Mouse (Mus musculus) limb, embryonic 11.5 days (tissue): ENCODE measurements around the gene Tsc1. TPM values are rescaled to one million over a fixed set of nuclear protein-coding genes. Genes with fewer than 3 reads are reported as not detected.
A peak's percentile ranks its signal among the peaks of the same experiment; 100 is the strongest.

Experiments
- ATAC-seq: fragments of 200-750 bp; cut with Nextera tagmentation; 2 replicates; pipeline ENCODE4 v1.8.0; 2017; ENCODE audit warnings: low read depth; ENCODE audit not compliant: insufficient number of reproducible peaks, low FRiP score, low TSS enrichment
- DNase-seq: peaks from one replicate; pipeline ENCODE4 v3.0.0-alpha.2; 2015; ENCODE audit warnings: low spot score
- H3K27ac ChIP-seq: fragments of 300-500 bp; sonication (generic); replicated peaks from 2 replicates; pipeline ENCODE4 v1.5.1; 2014; ENCODE audit warnings: low read depth, mild to moderate bottlenecking, low read length
- H3K27me3 ChIP-seq: fragments of 300-500 bp; sonication (generic); 2 replicates; pipeline ENCODE4 v1.6.1; 2014; ENCODE audit warnings: mild to moderate bottlenecking, low read length, mixed read lengths; ENCODE audit not compliant: control insufficient read depth, insufficient read depth
- H3K36me3 ChIP-seq: fragments of 300-500 bp; sonication (generic); 2 replicates; pipeline ENCODE4 v1.6.1; 2014; ENCODE audit warnings: mild to moderate bottlenecking, low read length, moderate library complexity, mixed read lengths; ENCODE audit not compliant: control insufficient read depth, insufficient read depth
- H3K4me1 ChIP-seq: fragments of 300-500 bp; sonication (generic); 2 replicates; pipeline ENCODE4 v1.6.1; 2014; ENCODE audit warnings: low read length, mixed read lengths; ENCODE audit not compliant: control insufficient read depth, insufficient read depth
- H3K4me2 ChIP-seq: fragments of 300-500 bp; sonication (generic); 2 replicates; pipeline ENCODE4 v1.6.1; 2014; ENCODE audit warnings: low read depth, mild to moderate bottlenecking, moderate library complexity; ENCODE audit not compliant: severe bottlenecking
- H3K4me3 ChIP-seq: fragments of 300-500 bp; sonication (generic); 2 replicates; pipeline ENCODE4 v1.5.1; 2014; ENCODE audit warnings: low read depth, low read length
- H3K9ac ChIP-seq: fragments of 300-500 bp; sonication (generic); 2 replicates; pipeline ENCODE4 v1.6.1; 2014; ENCODE audit warnings: mild to moderate bottlenecking, low read length
- H3K9me3 ChIP-seq: fragments of 300-500 bp; sonication (generic); 2 replicates; pipeline ENCODE4 v1.6.1; 2016; ENCODE audit warnings: low read length; ENCODE audit not compliant: control insufficient read depth
- WGBS: fragments of 180-500 bp; shearing (Covaris S2); extraction: QIAGEN DNeasy Blood & Tissue Kit; methylation state at CpG from one replicate; pipeline ENCODE4 v1.1.7; 2014; 5-methylcytosine and 5-hydroxymethylcytosine counted together
- polyA plus RNA-seq: library from polyadenylated mRNA; unstranded; fragments of >200 nt; fragmentation: Nextera tagmentation; extraction: Ambion mirVana; gene quantifications from 2 replicates; pipeline ENCODE4 v1.2.1, GENCODE M21; 2014

Gene Tsc1
- polyA plus RNA-seq, 1 experiment from 2014 or later, result 23.2 TPM

DNA sequence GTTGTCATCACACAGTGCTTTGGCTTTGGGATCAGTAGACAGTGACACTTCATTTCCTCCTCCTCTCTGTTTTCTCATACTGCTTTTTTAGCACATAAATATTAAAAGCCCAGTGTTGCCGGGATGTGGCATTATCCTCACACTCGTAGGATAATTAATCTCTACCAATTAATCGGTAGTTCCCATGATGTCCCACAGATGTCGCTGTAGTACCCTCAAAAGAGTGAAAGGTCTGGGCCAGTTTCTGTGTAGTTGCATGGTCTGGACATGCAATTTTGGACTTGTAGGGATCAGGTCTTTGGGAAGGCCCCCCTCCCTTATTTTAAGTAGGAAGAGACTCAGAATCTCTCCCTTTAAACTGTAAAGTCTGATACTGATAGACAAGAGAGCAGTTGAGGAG lies 39.7 kb downstream of the Tsc1 start:
- no peak overlapping the region for H3K27ac ChIP-seq
- H3K4me2 ChIP-seq, result no peak overlapping the region
- DNase-seq, result peak; percentile 36
- no peak overlapping the region for H3K4me3 ChIP-seq
- H3K4me1 ChIP-seq, result no peaks in the 10 kb centered on the region
- no peak overlapping the region for H3K9ac ChIP-seq
- no peak for ATAC-seq
- H3K9me3 ChIP-seq, result no peaks in the 10 kb centered on the region
- 47% methylated on average over 4 of the region's 4 CpGs for WGBS
- H3K36me3 ChIP-seq, result peaks cover 32% of the 10 kb centered on the region
- H3K27me3 ChIP-seq, result no peaks in the 10 kb centered on the region

DNA sequence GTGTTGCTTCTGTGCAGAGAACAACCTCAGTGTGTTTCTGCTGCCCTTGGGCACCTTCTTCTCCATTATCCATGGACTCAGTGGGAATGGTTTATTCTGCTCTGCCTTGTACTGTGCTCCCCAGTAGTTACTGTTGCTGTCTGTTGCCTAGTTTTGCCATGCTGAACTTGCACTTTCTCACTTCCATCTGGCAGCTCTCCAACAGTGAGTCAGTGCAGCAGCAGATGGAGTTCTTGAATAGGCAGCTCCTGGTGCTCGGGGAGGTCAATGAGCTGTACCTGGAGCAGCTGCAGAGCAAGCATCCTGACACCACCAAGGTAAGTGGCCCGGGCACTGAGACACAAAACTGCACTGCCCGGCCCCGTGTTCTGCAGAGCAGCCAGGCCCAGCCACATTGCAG lies 40.7 kb downstream of the Tsc1 start:
- Histone ChIP-seq H3K4me1 (no peaks in the 10 kb centered on the region), H3K9ac (no peak overlapping the region), H3K27ac (no peak overlapping the region), H3K27me3 (no peaks in the 10 kb centered on the region), H3K36me3 (peaks cover 32% of the 10 kb centered on the region), H3K4me3 (no peak overlapping the region), H3K4me2 (no peak overlapping the region), H3K9me3 (no peaks in the 10 kb centered on the region)
- 98% methylated on average over 4 of the region's 4 CpGs for WGBS
- ATAC-seq, result no peak
- DNase-seq, result no peak

DNA sequence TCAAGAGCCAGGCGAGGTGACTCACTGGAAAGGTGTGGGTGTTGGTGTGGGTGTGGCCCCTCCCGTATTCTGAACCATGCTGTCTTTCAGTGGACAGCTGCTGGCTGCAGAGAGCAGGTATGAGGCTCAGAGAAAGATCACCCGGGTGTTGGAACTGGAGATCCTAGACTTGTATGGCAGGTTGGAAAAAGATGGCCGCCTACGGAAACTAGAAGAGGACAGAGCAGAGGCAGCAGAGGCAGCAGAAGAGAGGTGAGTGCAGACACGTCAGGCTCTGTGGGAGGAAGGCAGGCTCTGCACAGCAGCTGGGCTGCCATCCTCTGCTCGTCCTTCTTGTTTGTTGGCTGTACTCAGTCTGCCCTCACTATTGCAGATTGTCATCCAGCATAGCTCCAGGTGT lies 44.9 kb downstream of the Tsc1 start:
- H3K27me3 ChIP-seq, result no peaks in the 10 kb centered on the region
- H3K9ac ChIP-seq, result no peak overlapping the region
- H3K4me2 ChIP-seq, result no peak overlapping the region
- no peak overlapping the region for H3K4me3 ChIP-seq
- no peak for DNase-seq
- WGBS, result 90% methylated on average over 7 of the region's 7 CpGs
- ATAC-seq, result no peak
- H3K4me1 ChIP-seq, result no peaks in the 10 kb centered on the region
- no peaks in the 10 kb centered on the region for H3K9me3 ChIP-seq
- peaks cover 23% of the 10 kb centered on the region for H3K36me3 ChIP-seq
- H3K27ac ChIP-seq, result no peak overlapping the region

DNA sequence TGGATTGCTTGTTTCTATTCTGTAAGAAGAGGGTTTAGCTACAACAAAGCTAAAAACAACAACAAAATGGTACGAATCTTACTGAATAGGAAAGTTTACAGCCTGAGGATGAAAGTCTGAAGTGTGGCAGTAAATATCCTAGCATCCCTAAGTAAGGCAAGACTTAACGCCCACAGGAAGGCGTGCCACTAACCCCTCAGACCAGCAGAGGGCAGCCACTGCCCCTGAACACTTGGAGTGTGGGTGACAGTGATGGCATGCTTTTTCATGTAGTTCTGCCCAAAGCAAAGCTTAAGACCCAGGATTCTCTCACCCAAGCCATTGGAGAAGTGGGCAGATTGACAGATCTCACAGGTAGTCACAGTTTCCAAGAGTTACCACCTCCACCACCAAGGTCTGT lies 47.4 kb downstream of the Tsc1 start:
- Histone ChIP-seq H3K36me3 (peaks cover 13% of the 10 kb centered on the region; the same call in 1 of the 2 replicates), H3K4me1 (no peaks in the 10 kb centered on the region)
- peak; percentile 63 for DNase-seq

DNA sequence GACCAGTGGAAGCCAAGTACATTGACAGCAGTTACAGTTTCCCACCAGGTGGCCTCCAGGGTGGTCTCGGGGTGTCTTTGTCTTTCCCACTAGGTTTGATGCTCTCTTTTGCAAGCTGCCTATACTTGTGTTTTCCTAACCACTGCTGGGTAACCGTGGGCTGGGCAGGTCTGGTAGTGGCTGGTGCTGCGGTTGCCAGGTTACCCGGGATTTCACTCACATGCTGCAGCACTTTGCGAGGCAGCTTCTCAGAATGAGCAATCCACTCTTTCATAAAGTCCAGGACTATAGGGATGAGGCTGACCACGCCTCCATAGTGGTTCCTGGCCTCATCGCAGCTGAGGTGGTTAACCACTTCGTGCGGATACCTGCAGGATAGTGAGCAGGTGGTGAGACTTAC lies 51.7 kb downstream of the Tsc1 start:
- Histone ChIP-seq H3K27me3 (no peaks in the 10 kb centered on the region), H3K9me3 (no peaks in the 10 kb centered on the region), H3K36me3 (peaks cover under 1% of the 10 kb centered on the region; the same call in 1 of the 2 replicates), H3K4me3 (no peak overlapping the region), H3K9ac (no peak overlapping the region), H3K4me1 (no peaks in the 10 kb centered on the region), H3K27ac (no peak overlapping the region), H3K4me2 (no peak overlapping the region)
- ATAC-seq (no peak), DNase-seq (no peak)
- WGBS, result 81% methylated on average over 9 of the region's 9 CpGs

More for the DNA sequence above, 47.4 kb downstream of the Tsc1 start:
- Histone ChIP-seq H3K9ac (no peak overlapping the region), H3K9me3 (no peaks in the 10 kb centered on the region), H3K27me3 (no peaks in the 10 kb centered on the region), H3K4me2 (no peak overlapping the region), H3K27ac (no peak overlapping the region), H3K4me3 (no peak overlapping the region)
- ATAC-seq, result no peak
- 39% methylated on average over 3 of the region's 3 CpGs for WGBS

DNA sequence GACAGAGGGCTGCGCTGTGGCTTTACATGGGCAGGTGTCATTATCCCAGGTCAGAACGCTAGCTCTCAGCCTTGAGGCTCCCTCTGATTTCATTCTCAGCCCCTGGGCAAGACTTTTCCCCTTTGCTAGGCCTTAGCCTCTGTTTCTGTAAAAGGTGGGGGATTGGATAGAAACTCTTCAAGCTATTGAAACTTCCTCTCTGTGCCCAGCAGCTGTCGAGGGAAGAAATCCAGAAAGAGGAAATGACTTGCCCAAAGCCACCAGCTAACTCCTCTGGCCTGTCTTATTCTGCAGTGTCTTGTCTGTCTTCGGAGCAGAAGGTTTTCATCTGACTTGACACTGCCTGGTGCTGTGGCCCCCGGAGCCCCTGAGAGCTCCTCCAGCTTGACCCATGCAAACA lies 57.5 kb downstream of the Tsc1 start:
- no peaks in the 10 kb centered on the region for H3K9me3 ChIP-seq
- no peak overlapping the region; the same call in 1 of the 2 replicates for H3K4me2 ChIP-seq
- DNase-seq (no peak), ATAC-seq (no peak)
- no peak overlapping the region for H3K9ac ChIP-seq
- H3K36me3 ChIP-seq, result no peaks in the 10 kb centered on the region
- 70% methylated on average over 5 of the region's 5 CpGs for WGBS
- no peaks in the 10 kb centered on the region for H3K27me3 ChIP-seq
- no peak overlapping the region for H3K4me3 ChIP-seq
- no peak overlapping the region for H3K27ac ChIP-seq
- H3K4me1 ChIP-seq, result 0 out of 2 replicates have a peak, but pooled peaks cover 5% of the 10 kb centered on the region

DNA sequence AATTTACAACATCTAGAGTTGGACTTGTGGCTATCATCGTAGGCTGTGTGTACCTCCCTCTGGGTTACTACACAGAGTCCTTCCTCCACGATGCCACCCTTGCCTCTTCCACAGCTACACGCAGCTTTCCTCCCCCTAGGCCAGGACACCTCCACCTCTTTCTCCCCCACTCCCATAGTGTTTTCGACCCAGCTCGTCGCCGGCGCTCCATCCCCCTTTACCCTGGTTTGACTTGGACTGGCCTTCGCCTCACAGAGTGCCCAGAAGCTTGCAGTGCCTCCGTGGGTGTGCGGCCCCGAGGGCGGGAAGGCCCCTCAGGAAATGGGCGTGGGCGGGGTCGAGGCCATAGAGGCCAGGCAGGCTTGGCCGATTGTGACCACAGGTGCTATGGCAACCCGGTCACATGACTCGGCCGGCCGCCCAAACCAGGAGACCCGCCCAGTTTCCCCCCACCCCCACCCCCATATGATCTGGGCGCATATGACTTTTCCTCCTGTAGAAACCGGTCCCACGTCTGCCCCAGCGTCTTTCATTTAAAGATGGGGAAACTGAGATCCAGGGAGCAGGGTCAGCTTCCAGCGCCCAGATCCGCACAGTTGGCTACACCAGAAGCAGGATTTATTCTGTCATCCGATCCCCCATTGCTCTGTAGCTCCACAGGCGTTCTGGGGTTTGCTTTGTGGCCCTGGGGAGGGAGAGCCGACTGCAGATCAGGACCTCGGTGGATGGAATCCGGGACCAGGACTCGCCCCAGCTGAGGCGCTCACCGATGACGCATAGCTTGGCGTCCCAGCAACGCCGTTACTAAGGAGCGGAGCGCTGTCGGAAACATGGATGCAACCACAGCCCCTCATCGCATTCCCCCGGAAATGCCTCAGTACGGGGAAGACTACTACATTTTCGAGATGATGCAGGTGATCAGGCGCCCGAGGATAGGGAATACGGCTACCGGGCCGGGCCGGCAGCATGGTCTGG lies 58.6 kb downstream of the Tsc1 start, which contains the start of the genes Spaca9 and Ak8:
Gene Spaca9, minus strand, starts transcription at position 367 of the 975 bp plus-strand sequence.
Gene Ak8, plus strand, starts transcription at position 804 of the 975 bp plus-strand sequence.
- Histone ChIP-seq H3K4me3 (peak within 1 kb of the TSS; percentile 46), H3K9me3 (no peaks in the 10 kb centered on the region), H3K36me3 (no peaks in the 10 kb centered on the region), H3K9ac (peak within 1 kb of the TSS; percentile 52), H3K27ac (peak within 1 kb of the TSS; percentile 53; the same call in 1 of the 2 replicates), H3K4me1 (0 out of 2 replicates have a peak, but pooled peaks cover 5% of the 10 kb centered on the region), H3K4me2 (peak within 1 kb of the TSS; percentile 57), H3K27me3 (no peaks in the 10 kb centered on the region)
- 1% methylated on average over 53 of the region's 53 CpGs for WGBS
- DNase-seq (peak; percentile 92), ATAC-seq (peak; percentile 84)

DNA sequence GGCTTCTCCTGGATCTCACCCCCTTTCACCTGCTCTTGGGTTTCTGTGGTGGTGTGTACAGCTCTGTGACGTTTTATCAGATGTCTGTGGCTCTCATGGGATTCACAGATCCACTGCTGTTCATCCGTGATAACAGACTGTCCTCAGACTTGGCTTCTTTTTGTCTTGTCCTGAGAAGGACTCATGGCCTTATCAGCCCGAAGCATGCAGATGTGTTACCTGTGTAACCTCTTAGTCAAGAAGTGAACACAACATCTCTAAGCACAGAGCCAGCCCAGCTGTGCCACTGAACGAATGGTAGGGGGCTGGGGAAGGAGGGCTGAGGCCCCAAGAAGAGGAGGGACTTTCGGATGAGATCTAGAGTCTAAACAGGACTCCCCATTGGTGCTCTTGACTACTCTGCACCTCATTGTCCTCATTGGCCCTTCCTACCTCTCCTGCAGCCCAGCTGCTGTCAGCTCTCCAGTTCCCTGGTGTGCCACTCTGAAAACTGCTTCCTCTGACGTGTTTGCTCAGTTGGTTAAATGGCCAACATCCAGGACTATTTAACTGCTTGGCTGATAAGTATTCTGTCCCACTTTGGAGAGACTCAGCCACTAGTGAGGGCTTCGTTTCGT lies 60.7 kb downstream of the Tsc1 start:
- no peak for DNase-seq
- H3K27ac ChIP-seq, result no peak overlapping the region
- peaks cover 15% of the 10 kb centered on the region for H3K4me1 ChIP-seq
- no peaks in the 10 kb centered on the region for H3K9me3 ChIP-seq
- H3K27me3 ChIP-seq, result no peaks in the 10 kb centered on the region
- no peaks in the 10 kb centered on the region for H3K36me3 ChIP-seq
- H3K9ac ChIP-seq, result no peak overlapping the region
- 76% methylated on average over 8 of the region's 8 CpGs for WGBS
- H3K4me2 ChIP-seq, result no peak overlapping the region
- no peak for ATAC-seq
- H3K4me3 ChIP-seq, result no peak overlapping the region
